Mouse (Mus musculus): Measurements from ENCODE around the gene Wipf2. TPM values are rescaled to one million over a fixed set of nuclear protein-coding genes. Genes with fewer than 3 reads are reported as not detected.

Gene Wipf2
- polyA plus RNA-seq, 1 experiment from 2014 or later, result 3.2 TPM

- no peaks in the 10 kb centered on the region for H3K27me3 ChIP-seq (ENCODE audit: control insufficient read depth, insufficient read depth, low read length)
- no peak overlapping the region for H3K4me3 ChIP-seq (ENCODE audit: control insufficient read depth in 1 of 2, insufficient read depth in 1 of 2, low read depth in 1 of 2, low read length in 2 of 2)
- peak overlapping the region; percentile 77 to 83 for H3K27ac ChIP-seq (replicated peaks in 1 of 2; ENCODE audit: control insufficient read depth in 1 of 2, insufficient read depth in 1 of 2, low read depth in 2 of 2, low read length in 2 of 2)
- H3K4me2 ChIP-seq (ENCODE audit: low read length), result peak overlapping the region; percentile 27
- H3K4me1 ChIP-seq (ENCODE audit: control insufficient read depth in 2 of 2, insufficient read depth in 2 of 2, low read length in 2 of 2), result peaks cover 17 to 30% of the 10 kb centered on the region in 2 experiments
- WGBS, result 11% methylated on average over 10 of the region's 10 CpGs
- H3K9me3 ChIP-seq (ENCODE audit: control insufficient read depth, low read length), result no peaks in the 10 kb centered on the region
- no peak; the same call in 1 of the 2 replicates for ATAC-seq (ENCODE audit: insufficient number of reproducible peaks, insufficient read depth, low FRiP score, low read depth)
- peak overlapping the region; percentile 9; the same call in 1 of the 2 replicates for H3K9ac ChIP-seq (ENCODE audit: low read length)
- H3K36me3 ChIP-seq (ENCODE audit: control insufficient read depth, insufficient read depth, low read length), result peaks cover 51% of the 10 kb centered on the region
These were observed 39.3 kb downstream of the Wipf2 start for GRCm38 (mm10) chr11:98902621-98903245.

GRCm38 (mm10) chr11:98904577-98904976, 41.1 kb downstream of the Wipf2 start:
- no peak overlapping the region for H3K4me3 ChIP-seq (ENCODE audit: control insufficient read depth in 1 of 2, insufficient read depth in 1 of 2, low read depth in 1 of 2, low read length in 2 of 2)
- H3K9me3 ChIP-seq (ENCODE audit: control insufficient read depth, low read length), result no peaks in the 10 kb centered on the region
- no peaks in the 10 kb centered on the region for H3K27me3 ChIP-seq (ENCODE audit: control insufficient read depth, insufficient read depth, low read length)
- no peak overlapping the region for H3K4me2 ChIP-seq (ENCODE audit: low read length)
- peaks cover 24 to 47% of the 10 kb centered on the region in 2 experiments for H3K4me1 ChIP-seq (ENCODE audit: control insufficient read depth in 2 of 2, insufficient read depth in 2 of 2, low read length in 2 of 2)
- H3K9ac ChIP-seq (ENCODE audit: low read length), result no peak overlapping the region
- peaks cover 35% of the 10 kb centered on the region for H3K36me3 ChIP-seq (ENCODE audit: control insufficient read depth, insufficient read depth, low read length)
- 48% methylated on average over 2 of the region's 2 CpGs for WGBS
- peak overlapping the region; percentile 33 to 54 for H3K27ac ChIP-seq (replicated peaks in 1 of 2; ENCODE audit: control insufficient read depth in 1 of 2, insufficient read depth in 1 of 2, low read depth in 2 of 2, low read length in 2 of 2)
- no peak for ATAC-seq (ENCODE audit: insufficient number of reproducible peaks, insufficient read depth, low FRiP score, low read depth)

GRCm38 (mm10) chr11:98905033-98905432, 41.6 kb downstream of the Wipf2 start:
- H3K4me1 ChIP-seq (ENCODE audit: control insufficient read depth in 2 of 2, insufficient read depth in 2 of 2, low read length in 2 of 2), result peaks cover 24 to 50% of the 10 kb centered on the region in 2 experiments
- H3K4me3 ChIP-seq (ENCODE audit: control insufficient read depth in 1 of 2, insufficient read depth in 1 of 2, low read depth in 1 of 2, low read length in 2 of 2), result no peak overlapping the region
- no peaks in the 10 kb centered on the region for H3K9me3 ChIP-seq (ENCODE audit: control insufficient read depth, low read length)
- peak overlapping the region in 1 of 2 experiments; percentile 54; a peak in 2 of 4 replicates for H3K27ac ChIP-seq (replicated peaks in 1 of 2; ENCODE audit: control insufficient read depth in 1 of 2, insufficient read depth in 1 of 2, low read depth in 2 of 2, low read length in 2 of 2)
- WGBS, result 33% methylated on average over 7 of the region's 7 CpGs
- H3K36me3 ChIP-seq (ENCODE audit: control insufficient read depth, insufficient read depth, low read length), result peaks cover 30% of the 10 kb centered on the region
- H3K9ac ChIP-seq (ENCODE audit: low read length), result no peak overlapping the region
- H3K27me3 ChIP-seq (ENCODE audit: control insufficient read depth, insufficient read depth, low read length), result no peaks in the 10 kb centered on the region
- ATAC-seq (ENCODE audit: insufficient number of reproducible peaks, insufficient read depth, low FRiP score, low read depth), result no peak
- H3K4me2 ChIP-seq (ENCODE audit: low read length), result no peak overlapping the region

- Histone ChIP-seq H3K27me3 (ENCODE audit: control insufficient read depth, insufficient read depth, low read length) (no peaks in the 10 kb centered on the region), H3K4me1 (ENCODE audit: control insufficient read depth in 2 of 2, insufficient read depth in 2 of 2, low read length in 2 of 2) (peaks cover 24 to 52% of the 10 kb centered on the region in 2 experiments), H3K27ac (replicated peaks in 1 of 2; ENCODE audit: control insufficient read depth in 1 of 2, insufficient read depth in 1 of 2, low read depth in 2 of 2, low read length in 2 of 2) (0 out of 4 replicates have a peak overlapping the region, but pooled peaks of 1 of the 2 experiments have one; percentile 39), H3K36me3 (ENCODE audit: control insufficient read depth, insufficient read depth, low read length) (peaks cover 27% of the 10 kb centered on the region), H3K4me2 (ENCODE audit: low read length) (no peak overlapping the region), H3K4me3 (ENCODE audit: control insufficient read depth in 1 of 2, insufficient read depth in 1 of 2, low read depth in 1 of 2, low read length in 2 of 2) (no peak overlapping the region), H3K9ac (ENCODE audit: low read length) (no peak overlapping the region), H3K9me3 (ENCODE audit: control insufficient read depth, low read length) (no peaks in the 10 kb centered on the region)
- WGBS, result 65% methylated on average over 4 of the region's 4 CpGs
- no peak for ATAC-seq (ENCODE audit: insufficient number of reproducible peaks, insufficient read depth, low FRiP score, low read depth)
These were observed 42.1 kb downstream of the Wipf2 start for GRCm38 (mm10) chr11:98905583-98905982.

GRCm38 (mm10) chr11:98907063-98907436, 43.6 kb downstream of the Wipf2 start:
- ATAC-seq (ENCODE audit: insufficient number of reproducible peaks, insufficient read depth, low FRiP score, low read depth), result no peak
- H3K4me1 ChIP-seq (ENCODE audit: control insufficient read depth in 2 of 2, insufficient read depth in 2 of 2, low read length in 2 of 2), result peaks cover 24 to 49% of the 10 kb centered on the region in 2 experiments
- no peak overlapping the region; a peak in 1 of 4 replicates for H3K27ac ChIP-seq (replicated peaks in 1 of 2; ENCODE audit: control insufficient read depth in 1 of 2, insufficient read depth in 1 of 2, low read depth in 2 of 2, low read length in 2 of 2)
- 54% methylated on average over 5 of the region's 5 CpGs for WGBS
- no peaks in the 10 kb centered on the region for H3K27me3 ChIP-seq (ENCODE audit: control insufficient read depth, insufficient read depth, low read length)
- no peaks in the 10 kb centered on the region for H3K9me3 ChIP-seq (ENCODE audit: control insufficient read depth, low read length)
- no peak overlapping the region; the same call in 1 of the 2 replicates for H3K9ac ChIP-seq (ENCODE audit: low read length)
- H3K36me3 ChIP-seq (ENCODE audit: control insufficient read depth, insufficient read depth, low read length), result peaks cover 22% of the 10 kb centered on the region
- peak overlapping the region; percentile 18 to 65; a peak in 3 of 4 replicates for H3K4me3 ChIP-seq (ENCODE audit: control insufficient read depth in 1 of 2, insufficient read depth in 1 of 2, low read depth in 1 of 2, low read length in 2 of 2)
- peak overlapping the region; percentile 64 for H3K4me2 ChIP-seq (ENCODE audit: low read length)

GRCm38 (mm10) chr11:98907437-98908173, 44.2 kb downstream of the Wipf2 start, which contains the start of gene Cdc6:
Cdc6 (plus strand) TSS chr11:98907801.
- H3K9ac ChIP-seq (ENCODE audit: low read length), result peak within 1 kb of the TSS; percentile 76
- ATAC-seq (ENCODE audit: insufficient number of reproducible peaks, insufficient read depth, low FRiP score, low read depth), result peak; percentile 93
- H3K4me2 ChIP-seq (ENCODE audit: low read length), result peak within 1 kb of the TSS; percentile 92
- H3K9me3 ChIP-seq (ENCODE audit: control insufficient read depth, low read length), result no peaks in the 10 kb centered on the region
- H3K4me3 ChIP-seq (ENCODE audit: control insufficient read depth in 1 of 2, insufficient read depth in 1 of 2, low read depth in 1 of 2, low read length in 2 of 2), result peak within 1 kb of the TSS; percentile 62 to 65
- H3K4me1 ChIP-seq (ENCODE audit: control insufficient read depth in 2 of 2, insufficient read depth in 2 of 2, low read length in 2 of 2), result peaks cover 20 to 43% of the 10 kb centered on the region in 2 experiments
- H3K27ac ChIP-seq (replicated peaks in 1 of 2; ENCODE audit: control insufficient read depth in 1 of 2, insufficient read depth in 1 of 2, low read depth in 2 of 2, low read length in 2 of 2), result peak within 1 kb of the TSS in 1 of 2 experiments; percentile 11; a peak in 1 of 4 replicates
- no peaks in the 10 kb centered on the region for H3K27me3 ChIP-seq (ENCODE audit: control insufficient read depth, insufficient read depth, low read length)
- peaks cover 27% of the 10 kb centered on the region for H3K36me3 ChIP-seq (ENCODE audit: control insufficient read depth, insufficient read depth, low read length)
- 0% methylated on average over 49 of the region's 49 CpGs for WGBS

GRCm38 (mm10) chr11:98909654-98910053, 46.2 kb downstream of the Wipf2 start:
- peaks cover 9 to 31% of the 10 kb centered on the region in 2 experiments for H3K4me1 ChIP-seq (ENCODE audit: control insufficient read depth in 2 of 2, insufficient read depth in 2 of 2, low read length in 2 of 2)
- peak overlapping the region; percentile 76 for H3K9ac ChIP-seq (ENCODE audit: low read length)
- WGBS, result 25% methylated on average over 6 of the region's 6 CpGs
- peak overlapping the region; percentile 92 for H3K4me2 ChIP-seq (ENCODE audit: low read length)
- H3K27me3 ChIP-seq (ENCODE audit: control insufficient read depth, insufficient read depth, low read length), result no peaks in the 10 kb centered on the region
- no peaks in the 10 kb centered on the region for H3K9me3 ChIP-seq (ENCODE audit: control insufficient read depth, low read length)
- H3K4me3 ChIP-seq (ENCODE audit: control insufficient read depth in 1 of 2, insufficient read depth in 1 of 2, low read depth in 1 of 2, low read length in 2 of 2), result peak overlapping the region; percentile 12 to 65; a peak in 3 of 4 replicates
- ATAC-seq (ENCODE audit: insufficient number of reproducible peaks, insufficient read depth, low FRiP score, low read depth), result no peak
- no peak overlapping the region for H3K27ac ChIP-seq (replicated peaks in 1 of 2; ENCODE audit: control insufficient read depth in 1 of 2, insufficient read depth in 1 of 2, low read depth in 2 of 2, low read length in 2 of 2)
- peaks cover 46% of the 10 kb centered on the region for H3K36me3 ChIP-seq (ENCODE audit: control insufficient read depth, insufficient read depth, low read length)
